Mouse (Mus musculus): ENCODE measurements around the gene Syce1l.

The Syce1l gene

DNA sequence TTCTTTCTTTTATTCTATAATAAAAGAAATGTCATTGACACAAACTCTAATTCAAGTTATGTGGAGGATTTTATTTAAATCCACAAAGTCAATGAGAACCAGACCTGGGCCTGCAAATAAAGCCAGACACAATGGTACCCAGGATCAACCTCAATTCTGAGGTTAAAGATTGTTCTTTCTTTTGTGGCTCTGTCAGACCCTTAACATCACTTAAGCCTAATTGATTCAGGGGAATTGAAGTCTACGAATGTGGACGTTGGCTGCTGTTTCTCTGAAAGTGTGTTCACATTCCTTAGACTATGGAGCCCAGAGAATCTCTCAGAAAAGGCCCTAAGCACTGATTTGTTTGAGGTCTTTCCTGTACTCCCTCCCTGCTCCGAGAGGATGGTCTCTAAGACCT lies 30.3 kb downstream of the Syce1l start:
- no peak for DNase-seq (ENCODE audit: low spot score)

DNA sequence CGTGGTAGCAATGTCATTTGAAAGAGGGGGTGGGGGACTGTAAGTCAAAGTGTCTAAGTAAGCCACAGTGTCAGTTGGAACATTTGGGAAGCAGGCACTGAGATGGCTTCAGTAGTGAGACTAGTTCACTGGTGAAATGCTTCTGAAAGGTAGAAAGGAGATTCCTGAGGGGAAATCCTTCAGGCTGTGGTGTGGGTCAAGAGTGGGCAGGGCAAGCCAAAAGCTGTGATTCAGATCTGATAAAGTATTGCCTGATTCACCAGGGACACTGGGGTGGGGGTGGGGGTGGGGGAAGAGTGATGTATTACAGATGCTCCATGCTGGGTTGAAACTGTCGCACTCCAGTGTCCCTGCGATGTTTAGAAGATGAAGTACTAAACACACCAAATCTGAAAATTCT lies 31.6 kb downstream of the Syce1l start:
- DNase-seq (ENCODE audit: low spot score): no peak

DNA sequence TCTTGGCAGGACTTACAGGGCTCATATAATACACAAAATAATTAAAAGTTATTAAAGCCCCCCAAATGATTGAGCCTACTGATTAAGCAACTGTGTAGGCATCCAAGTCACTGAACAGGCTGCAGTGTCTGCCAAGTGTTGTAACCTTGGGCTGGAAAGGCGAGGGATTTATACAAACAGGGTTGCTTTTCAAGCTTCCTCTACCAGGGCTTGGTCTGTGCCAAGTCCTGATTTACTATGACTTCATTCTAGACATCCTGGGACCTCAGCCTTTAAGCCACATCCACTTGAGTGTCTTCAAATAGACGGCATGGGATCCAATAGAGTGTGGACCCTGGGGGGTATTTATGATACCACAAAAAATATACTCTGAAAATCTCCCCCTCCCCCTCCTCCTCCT lies 32.3 kb downstream of the Syce1l start:
- DNase-seq (ENCODE audit: low spot score): no peak

DNA sequence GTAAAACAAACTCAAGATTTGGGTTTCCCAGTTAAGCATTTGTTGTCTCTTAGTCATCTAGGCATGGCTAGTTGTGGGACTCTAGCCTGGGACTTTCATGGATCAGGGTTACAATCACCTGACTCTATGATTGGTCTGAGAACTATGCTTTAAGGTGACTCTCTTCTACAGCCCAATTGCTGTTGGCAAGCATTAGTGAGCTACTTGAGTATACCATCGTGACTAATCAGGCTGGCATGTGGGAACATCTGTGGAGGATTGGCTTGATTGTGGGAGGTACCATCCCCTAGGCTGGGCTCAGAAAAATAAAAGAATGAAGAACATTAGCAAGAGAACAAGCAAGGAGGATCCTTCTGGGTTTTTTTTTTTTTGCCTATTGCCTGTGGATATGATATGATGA lies 33.8 kb downstream of the Syce1l start:
- DNase-seq (ENCODE audit: low spot score): no peak

DNA sequence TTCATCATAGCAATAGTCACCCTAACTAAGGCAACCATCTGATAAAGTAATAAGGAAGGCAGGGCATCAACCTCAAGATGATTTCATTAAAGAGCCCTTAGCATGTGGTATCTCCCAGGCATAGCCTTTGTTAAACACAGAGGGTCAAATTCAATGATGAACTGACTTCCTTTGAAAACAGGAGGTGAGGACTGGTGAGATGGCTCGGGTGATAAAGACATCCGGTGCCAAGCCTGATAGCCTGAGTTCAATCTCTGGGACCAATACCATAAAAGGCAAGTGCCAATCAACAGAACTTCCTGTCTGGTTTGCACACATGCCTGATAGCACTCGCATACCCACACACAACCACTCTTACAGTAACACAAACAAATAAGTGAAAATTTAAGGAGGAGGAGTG lies 36.3 kb downstream of the Syce1l start:
- no peak for DNase-seq (ENCODE audit: low spot score)

DNA sequence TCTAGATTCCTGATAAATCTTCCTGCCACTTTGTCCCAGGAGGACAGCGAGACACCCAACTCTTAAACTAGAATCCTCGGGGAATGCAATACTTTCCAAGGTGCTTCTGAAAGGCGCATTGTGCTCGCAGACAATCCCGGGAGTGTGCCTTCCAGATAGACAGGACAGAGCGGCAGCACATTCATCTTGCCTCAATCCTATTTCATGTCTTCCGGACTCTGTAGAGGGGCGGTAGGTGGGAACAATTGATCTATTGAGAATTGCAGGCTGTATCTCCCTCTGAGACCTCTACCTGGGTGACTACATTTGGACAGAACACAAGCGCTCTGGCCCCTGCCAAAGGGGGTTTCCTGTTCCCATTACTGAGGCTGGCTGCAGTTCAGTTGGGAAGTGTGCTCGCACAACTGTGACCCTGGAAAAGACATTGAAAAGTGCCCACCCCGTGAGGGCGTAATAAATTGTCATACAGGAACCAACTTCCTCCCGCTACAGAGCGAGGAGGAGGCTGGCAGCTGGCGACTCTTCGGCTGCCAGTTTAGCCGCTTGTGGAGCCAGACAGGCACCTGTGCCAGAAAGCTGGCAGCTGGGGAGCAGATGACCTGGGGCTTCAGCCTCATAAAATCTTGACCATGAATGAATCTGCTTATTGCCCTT lies 45.0 kb downstream of the Syce1l start:
- no peak for DNase-seq (ENCODE audit: low spot score)

DNA sequence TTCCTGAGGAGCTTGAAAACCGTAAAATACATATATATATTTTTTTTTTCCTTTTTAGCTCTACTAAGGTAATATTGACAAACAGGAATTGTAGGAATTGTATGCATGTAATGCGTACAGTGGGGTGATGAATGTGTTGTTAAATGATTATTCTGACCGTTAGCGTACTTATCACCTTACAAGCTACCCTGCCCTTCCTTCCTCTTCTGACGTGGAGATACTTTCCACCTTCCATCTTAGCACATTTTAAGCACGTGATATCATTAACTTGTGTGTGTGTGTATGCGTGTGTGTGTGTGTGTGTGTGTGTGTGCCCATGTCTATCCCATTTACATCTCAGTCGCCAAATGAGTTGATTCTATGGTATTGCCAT lies 45.5 kb downstream of the Syce1l start:
- DNase-seq (ENCODE audit: low spot score): no peak

DNA sequence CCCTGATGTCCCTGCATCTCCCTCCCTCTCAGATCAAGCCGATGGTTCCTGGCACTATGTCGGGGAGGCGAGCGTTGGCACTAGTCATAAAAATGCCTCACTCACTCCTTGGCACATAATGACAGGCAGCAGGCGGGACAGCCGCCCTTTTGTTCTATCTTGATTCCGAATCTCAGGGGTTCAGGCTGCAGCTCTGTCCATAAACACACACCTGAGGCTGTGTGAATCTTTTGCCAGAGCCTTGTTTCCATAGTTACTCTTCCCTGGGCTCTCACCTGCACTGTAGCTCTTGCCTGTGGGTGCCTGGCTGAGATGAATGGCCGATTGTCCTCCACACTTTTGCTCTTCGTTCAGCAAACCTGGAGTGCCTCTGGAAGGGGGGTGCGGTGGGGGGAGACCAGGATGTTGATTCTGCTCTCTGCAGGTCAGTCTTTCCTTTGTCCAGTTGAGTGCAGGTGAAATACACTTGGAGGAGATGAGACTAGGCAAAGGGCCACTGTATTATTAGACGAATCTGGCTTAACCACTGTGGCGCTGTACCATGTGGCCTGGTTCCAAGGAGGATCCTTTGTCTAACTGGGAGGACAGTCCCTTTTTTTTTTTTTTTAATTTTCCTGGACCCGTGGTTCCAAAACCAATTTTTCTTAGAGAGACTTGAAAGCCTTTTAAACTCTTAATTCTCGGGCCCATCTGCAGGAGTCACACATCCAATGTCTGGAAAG lies 48.8 kb downstream of the Syce1l start:
- no peak for DNase-seq (ENCODE audit: low spot score)

DNA sequence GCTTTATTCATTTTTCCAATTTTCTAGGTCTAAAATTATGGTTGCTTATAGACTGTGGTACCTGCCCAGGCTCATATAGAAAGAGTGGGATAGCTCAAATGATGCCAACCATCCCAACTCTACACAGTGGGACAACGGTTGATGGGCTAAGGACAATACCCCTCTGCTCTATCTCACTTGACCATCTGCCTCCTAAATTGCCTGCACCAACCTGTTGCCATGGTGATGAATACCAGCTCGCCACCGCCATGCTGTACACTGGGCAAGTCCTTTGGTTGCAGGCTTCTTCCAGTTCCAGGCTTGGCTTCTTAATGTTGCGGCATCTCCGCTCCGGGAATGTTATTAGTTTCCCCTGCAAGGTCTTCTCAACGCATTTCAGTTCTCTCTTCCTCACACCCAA lies 62.0 kb downstream of the Syce1l start:
- DNase-seq (ENCODE audit: low spot score): no peak
